Mouse (Mus musculus) spleen, adult 2 months (tissue): Measurements from ENCODE around the gene Pik3cd.

Experiments used
- CTCF ChIP-seq: fragments of 200-500 bp; IDR thresholded peaks from 2 replicates; pipeline ENCODE4 v1.5.1; 2011; ENCODE audit warnings: mild to moderate bottlenecking, inconsistent platforms; ENCODE audit not compliant: insufficient read depth, insufficient read length, insufficient replicate concordance; ENCODE audit errors: extremely low read depth
- POLR2A ChIP-seq: fragments of 200-500 bp; IDR thresholded peaks from 2 replicates; pipeline ENCODE4 v1.6.1; 2011; ENCODE audit warnings: low read depth, low read length, inconsistent platforms

DNA sequence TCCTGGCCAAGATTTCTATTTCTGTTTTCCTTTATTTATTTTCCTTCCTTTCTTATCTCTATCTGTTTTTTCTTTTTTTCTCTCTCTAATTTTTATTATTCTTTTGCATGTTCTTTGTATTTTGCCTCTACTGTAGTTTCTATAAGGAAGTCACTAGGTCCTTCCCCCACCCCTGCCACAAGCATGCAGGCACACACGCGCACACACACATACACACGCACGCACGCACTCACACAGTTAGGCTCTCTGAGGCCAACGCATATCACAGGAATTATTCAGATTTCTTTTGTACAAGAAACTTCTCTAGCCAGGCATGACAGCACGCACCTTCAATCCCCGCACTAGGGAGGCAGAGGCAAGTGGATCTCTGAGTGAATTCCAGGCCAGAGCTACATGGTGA is 3.6 kb upstream of the Pik3cd start:
- TF ChIP-seq CTCF (no peak), POLR2A (no peak)
